Mouse (Mus musculus) kidney, postnatal 14 days (tissue): Measurements from ENCODE around the gene St13.

ENCODE experiments used
- DNase-seq: peaks from one replicate; pipeline ENCODE4 v3.0.0; 2022; ENCODE audit warnings: mixed read lengths

St13 gene

GRCm38 (mm10) chr15:81399638-81400315 lies at the start of gene St13, which contains the start of gene Xpnpep3:
St13 (minus strand) TSS chr15:81400077.
Xpnpep3 (plus strand) TSS chr15:81400138.
- peak; percentile 98 for DNase-seq

- DNase-seq: peak; percentile 83
These were observed 48.6 kb upstream of the St13 start for GRCm38 (mm10) chr15:81448463-81448862.

- DNase-seq: no peak
These were observed 39.4 kb upstream of the St13 start for GRCm38 (mm10) chr15:81439236-81439635.

GRCm38 (mm10) chr15:81438345-81438744 lies 38.5 kb upstream of the St13 start:
- DNase-seq: no peak

- DNase-seq: no peak
These were observed 31.3 kb upstream of the St13 start for GRCm38 (mm10) chr15:81431195-81431594.

- DNase-seq: no peak
These were observed 28.1 kb upstream of the St13 start for GRCm38 (mm10) chr15:81427947-81428346.

GRCm38 (mm10) chr15:81425311-81425710 lies 25.4 kb upstream of the St13 start:
- no peak for DNase-seq

- peak; percentile 22 for DNase-seq
These were observed 22.3 kb upstream of the St13 start for GRCm38 (mm10) chr15:81422156-81422681.

GRCm38 (mm10) chr15:81421454-81421853 lies 21.6 kb upstream of the St13 start:
- peak; percentile 51 for DNase-seq

- DNase-seq: no peak
These were observed 18.2 kb upstream of the St13 start for GRCm38 (mm10) chr15:81418065-81418464.

GRCm38 (mm10) chr15:81416763-81417310 lies 17.0 kb upstream of the St13 start:
- peak; percentile 83 for DNase-seq

- DNase-seq: no peak
These were observed 8.3 kb upstream of the St13 start, which contains the start of gene Dnajb7 for GRCm38 (mm10) chr15:81408199-81408598. Dnajb7 (minus strand) TSS chr15:81408299.

- DNase-seq: no peak
These were observed 5.1 kb upstream of the St13 start for GRCm38 (mm10) chr15:81405008-81405407.

GRCm38 (mm10) chr15:81399297-81399637 lies 610 bp downstream of the St13 start:
- no peak for DNase-seq

GRCm38 (mm10) chr15:81398189-81398588 lies 1.7 kb downstream of the St13 start:
- no peak for DNase-seq

- peak; percentile 34 for DNase-seq
These were observed 5.5 kb downstream of the St13 start for GRCm38 (mm10) chr15:81394211-81394915.

GRCm38 (mm10) chr15:81392997-81393396 lies 6.9 kb downstream of the St13 start:
- no peak for DNase-seq

- no peak for DNase-seq
These were observed 13.6 kb downstream of the St13 start for GRCm38 (mm10) chr15:81386327-81386726.

- DNase-seq: no peak
These were observed 21.0 kb downstream of the St13 start for GRCm38 (mm10) chr15:81378845-81379244.

GRCm38 (mm10) chr15:81374621-81375020 lies 25.3 kb downstream of the St13 start:
- DNase-seq: no peak

- DNase-seq: no peak
These were observed 29.5 kb downstream of the St13 start for GRCm38 (mm10) chr15:81370356-81370755.

- no peak for DNase-seq
These were observed 31.3 kb downstream of the St13 start for GRCm38 (mm10) chr15:81368601-81369000.

GRCm38 (mm10) chr15:81366241-81366640 lies 33.6 kb downstream of the St13 start:
- no peak for DNase-seq

- no peak for DNase-seq
These were observed 34.6 kb downstream of the St13 start for GRCm38 (mm10) chr15:81365246-81365645.
